Mouse (Mus musculus) neural tube, embryonic 13.5 days (tissue): Measurements from ENCODE around the gene Nat8f7. TPM values are rescaled to one million over a fixed set of nuclear protein-coding genes. Genes with fewer than 3 reads are reported as not detected.
"Not testable (repeated sequence)": the region's sequence is repeated elsewhere in the genome, so short reads cannot be mapped to it uniquely, and the experiment has no call there.

Source experiments
- ATAC-seq: fragments of 200-750 bp; cut with Nextera tagmentation; 2 replicates; pipeline ENCODE4 v1.8.0; 2017; ENCODE audit warnings: low read depth, mild to moderate bottlenecking, moderate TSS enrichment, moderate library complexity
- H3K27ac ChIP-seq: fragments of 300-500 bp; sonication (generic); replicated peaks from 2 replicates; pipeline ENCODE4 v1.5.1; 2015; ENCODE audit warnings: moderate library complexity, mild to moderate bottlenecking, inconsistent platforms
- H3K27me3 ChIP-seq: fragments of 300-500 bp; sonication (generic); 2 replicates; pipeline ENCODE4 v1.6.1; 2015; ENCODE audit warnings: mild to moderate bottlenecking, inconsistent platforms
- H3K36me3 ChIP-seq: fragments of 300-500 bp; sonication (generic); 2 replicates; pipeline ENCODE4 v1.6.1; 2015; ENCODE audit warnings: mild to moderate bottlenecking, inconsistent platforms
- H3K4me1 ChIP-seq: fragments of 300-500 bp; sonication (generic); replicated peaks from 2 replicates; pipeline ENCODE4 v1.6.1; 2015; ENCODE audit warnings: inconsistent platforms
- H3K4me2 ChIP-seq: fragments of 300-500 bp; sonication (generic); 2 replicates; pipeline ENCODE4 v1.6.1; 2015; ENCODE audit warnings: inconsistent platforms, mild to moderate bottlenecking, moderate library complexity
- H3K4me3 ChIP-seq: fragments of 300-500 bp; sonication (generic); 2 replicates; pipeline ENCODE4 v1.5.1; 2015; ENCODE audit warnings: mild to moderate bottlenecking, inconsistent platforms
- H3K9ac ChIP-seq: fragments of 300-500 bp; sonication (generic); 2 replicates; pipeline ENCODE4 v1.6.1; 2015; ENCODE audit warnings: moderate library complexity, mild to moderate bottlenecking, inconsistent platforms
- H3K9me3 ChIP-seq: fragments of 300-500 bp; sonication (generic); 2 replicates; pipeline ENCODE4 v1.6.1; 2016; ENCODE audit warnings: inconsistent platforms
- WGBS: fragments of 180-500 bp; shearing (Covaris S2); methylation state at CpG from one replicate; pipeline ENCODE4 v1.1.7; 2015; 5-methylcytosine and 5-hydroxymethylcytosine counted together
- microRNA-seq: library from miRNA; unstranded; fragments of <30 nt; microRNA quantifications from one replicate; pipeline ENCODE4, GENCODE M21; 2016
- polyA plus RNA-seq: library from polyadenylated mRNA; unstranded; fragments of >200 nt; fragmentation: Nextera tagmentation; extraction: Ambion mirVana; gene quantifications from 2 replicates; pipeline ENCODE4 v1.2.1, GENCODE M21; 2015

Nat8f7 gene
- not detected in 2 replicates for polyA plus RNA-seq

GRCm38 (mm10) chr6:85713105-85713504 lies at the start of gene Nat8f7:
TSS of gene Nat8f7 (minus strand) at chr6:85713205.
- not testable (repeated sequence) for H3K27ac ChIP-seq, H3K27me3 ChIP-seq, ATAC-seq, H3K4me1 ChIP-seq, H3K9me3 ChIP-seq, H3K4me3 ChIP-seq, H3K4me2 ChIP-seq, H3K36me3 ChIP-seq, H3K9ac ChIP-seq
- 81% methylated on average over 10 of the region's 10 CpGs for WGBS

- H3K4me1 ChIP-seq, H3K9ac ChIP-seq, H3K4me2 ChIP-seq, H3K27me3 ChIP-seq, ATAC-seq, H3K9me3 ChIP-seq, H3K4me3 ChIP-seq, H3K27ac ChIP-seq, H3K36me3 ChIP-seq: not testable (repeated sequence)
- WGBS: 86% methylated on average over 1 of the region's 2 CpGs
Measured at GRCm38 (mm10) chr6:85762678-85763077, 49.7 kb upstream of the Nat8f7 start.

- not testable (repeated sequence) for H3K4me2 ChIP-seq, H3K4me3 ChIP-seq, H3K36me3 ChIP-seq, H3K27me3 ChIP-seq, H3K9ac ChIP-seq, ATAC-seq, H3K9me3 ChIP-seq, H3K27ac ChIP-seq, H3K4me1 ChIP-seq
- WGBS: 71% methylated on average over 4 of the region's 6 CpGs
Measured at GRCm38 (mm10) chr6:85755705-85756249, 42.8 kb upstream of the Nat8f7 start.

GRCm38 (mm10) chr6:85709607-85710006 lies 3.4 kb downstream of the Nat8f7 start:
- not testable (repeated sequence) for H3K4me2 ChIP-seq, H3K27me3 ChIP-seq, H3K36me3 ChIP-seq, H3K27ac ChIP-seq, H3K4me3 ChIP-seq, H3K9me3 ChIP-seq, ATAC-seq, H3K9ac ChIP-seq, H3K4me1 ChIP-seq
- WGBS: 88% methylated on average over 1 of the region's 1 CpGs

- not testable (repeated sequence) for H3K27ac ChIP-seq, H3K4me2 ChIP-seq, H3K4me1 ChIP-seq, H3K9me3 ChIP-seq, H3K4me3 ChIP-seq, H3K9ac ChIP-seq, H3K27me3 ChIP-seq, H3K36me3 ChIP-seq, ATAC-seq
- 94% methylated on average over 5 of the region's 5 CpGs for WGBS
Measured at GRCm38 (mm10) chr6:85709206-85709605, 3.8 kb downstream of the Nat8f7 start.

- H3K9ac ChIP-seq, ATAC-seq, H3K9me3 ChIP-seq, H3K4me3 ChIP-seq, H3K4me2 ChIP-seq, H3K4me1 ChIP-seq, H3K36me3 ChIP-seq, H3K27me3 ChIP-seq, H3K27ac ChIP-seq: not testable (repeated sequence)
- WGBS: 89% methylated on average over 2 of the region's 4 CpGs
Measured at GRCm38 (mm10) chr6:85701943-85702342, 11.1 kb downstream of the Nat8f7 start.

Small RNA genes lying within 50 kb of the gene (microRNA-seq; reads per million reads assigned to microRNA genes)
- not detected for gene Gm27317

Other genes with a start within 250 kb of the Nat8f7 start
- gene Fbxo41, start 210.2 kb downstream of the Nat8f7 start, polyA plus RNA-seq: 4.8 TPM in 2 replicates
- gene Egr4, start 199.6 kb downstream of the Nat8f7 start, polyA plus RNA-seq: not detected in 2 replicates
- gene Alms1, start 125.7 kb downstream of the Nat8f7 start, polyA plus RNA-seq: 4.4 and 6.0 TPM in 2 replicates
- 0.20 TPM in 1 of 2 replicates, not detected in the other for gene Nat8f3, start 52.5 kb upstream of the Nat8f7 start, polyA plus RNA-seq
- gene Nat8f6, start 107.7 kb upstream of the Nat8f7 start, polyA plus RNA-seq: not detected in 2 replicates
- gene Nat8f5, start 107.8 kb upstream of the Nat8f7 start, polyA plus RNA-seq: 0.20 TPM in 1 of 2 replicates, not detected in the other
- gene Nat8, start 118.9 kb upstream of the Nat8f7 start, polyA plus RNA-seq: not detected in 2 replicates
- gene Nat8f2, start 156.0 kb upstream of the Nat8f7 start, polyA plus RNA-seq: not detected in 2 replicates
- gene Nat8f4, start 191.7 kb upstream of the Nat8f7 start, polyA plus RNA-seq: 4.6 and 5.2 TPM in 2 replicates
- 49.2 and 58.6 TPM in 2 replicates for gene Tprkb, start 198.7 kb upstream of the Nat8f7 start, polyA plus RNA-seq
- gene Nat8f1, start 202.5 kb upstream of the Nat8f7 start, polyA plus RNA-seq: 13.6 and 16.9 TPM in 2 replicates
- gene Dusp11, start 248.5 kb upstream of the Nat8f7 start, polyA plus RNA-seq: 53.0 and 57.4 TPM in 2 replicates